In the genomic region with DNA sequence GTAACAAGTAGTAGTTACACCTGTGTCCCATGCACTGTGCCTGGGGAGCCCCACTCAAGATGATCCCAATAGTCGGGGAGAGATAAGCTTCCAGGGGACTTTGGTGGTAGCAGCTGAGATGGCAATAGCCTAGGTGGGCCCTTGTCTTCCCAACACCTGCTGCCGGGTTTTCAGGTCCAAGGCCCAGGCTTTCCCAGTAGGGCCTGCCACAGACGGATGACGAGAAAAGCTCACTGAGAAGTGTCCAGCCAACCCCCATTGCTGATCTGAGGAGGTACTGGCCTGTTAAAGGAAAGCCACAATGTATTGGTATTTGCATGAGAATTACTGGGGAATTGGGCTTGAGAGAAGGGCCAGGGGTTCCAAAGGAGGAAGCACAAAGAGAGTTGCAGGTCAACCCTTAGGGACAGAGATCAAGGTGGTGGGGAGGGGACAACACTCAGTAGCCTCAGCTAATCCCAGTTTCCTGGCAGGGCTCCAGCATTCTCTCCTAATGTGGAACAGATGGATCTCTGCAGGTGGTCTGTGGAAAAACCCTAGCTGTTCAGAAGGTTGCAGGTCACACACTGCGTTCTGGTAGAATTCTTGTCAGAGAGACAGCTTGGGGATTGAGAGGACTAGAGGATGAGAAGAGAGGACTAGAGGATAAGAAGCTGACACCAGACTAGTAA, we compare ENCODE assay signal across 9 mouse cellular contexts.
A peak's percentile ranks its signal among the peaks of the same experiment; 100 is the strongest.
DNase-seq lines count a peak whose midpoint lies in the region; ATAC-seq and TF ChIP-seq lines count a peak whose summit lies in the region.
"Had no signal": no experiment of that assay in that cellular context is flagged by ENCODE, and none has a peak within 500 bp of the region (broad histone marks: within the 10 kb centered on the region; RNA-seq: fewer than 3 reads in every experiment).

No protein-coding gene starts in this region.

- H3K4me1 ChIP-seq in neural tube, embryonic 15.5 days = peaks cover 22% of the 10 kb centered on the region
- H3K4me1 ChIP-seq in cerebellum, adult 2 months (ENCODE audit: control insufficient read depth, insufficient read depth, low read length) = peaks cover 18% of the 10 kb centered on the region

- WGBS in neural tube, embryonic 15.5 days = 62% methylated on average over 5 of the region's 5 CpGs
- 16% methylated on average over 5 of the region's 5 CpGs for WGBS in cerebellum, adult 2 months

- no peaks in the 10 kb centered on the region for H3K27me3 ChIP-seq in neural tube, embryonic 15.5 days (replicated peaks)
- H3K27me3 ChIP-seq in cerebellum, adult 2 months (ENCODE audit: control insufficient read depth, insufficient read depth, low read length) = no peaks in the 10 kb centered on the region

- ATAC-seq in neural tube, embryonic 15.5 days (ENCODE audit: low FRiP score) = no peak

- TF ChIP-seq POLR2A in cerebellum, adult 2 months (IDR thresholded peaks at IDR 0.05; ENCODE audit: borderline replicate concordance, insufficient read depth, low read length) = no peak

- no peak overlapping the region for H3K4me2 ChIP-seq in neural tube, embryonic 15.5 days

- no peak overlapping the region for H3K4me3 ChIP-seq in neural tube, embryonic 15.5 days (replicated peaks)
- no peak overlapping the region for H3K4me3 ChIP-seq in cerebellum, adult 2 months (replicated peaks; ENCODE audit: insufficient read depth, low read depth, low read length)

- DNase-seq in neural tube, embryonic 10.5 days (ENCODE audit: extremely low spot score, low spot score) = peak; percentile 40
- DNase-seq in cerebellum, adult 2 months = peak; percentile 91 to 94
- peak; percentile 12 for DNase-seq in embryo, embryonic 9.5 days (ENCODE audit: extremely low spot score)
- peak; percentile 49 for DNase-seq in retina, embryonic 14.5 days (ENCODE audit: low spot score)
- DNase-seq in urinary bladder, adult 2 months (ENCODE audit: low spot score) = no peak
- no peak for DNase-seq in heart, postnatal 10 days
- DNase-seq: heart, postnatal 14 days; layer of hippocampus, adult 9-11 months had no signal

- no peaks in the 10 kb centered on the region for H3K9me3 ChIP-seq in neural tube, embryonic 15.5 days (replicated peaks)

- no peak overlapping the region for H3K27ac ChIP-seq in neural tube, embryonic 15.5 days (replicated peaks)
- H3K27ac ChIP-seq in cerebellum, adult 2 months (ENCODE audit: insufficient read depth, low read length) = no peak overlapping the region

- intact Hi-C loops in heart, postnatal 10 days (cut with DNase I) = no loop called here

- no peak overlapping the region for H3K9ac ChIP-seq in neural tube, embryonic 15.5 days (replicated peaks)

- H3K36me3 ChIP-seq in neural tube, embryonic 15.5 days = no peaks in the 10 kb centered on the region

- no peak for TF ChIP-seq CTCF in cerebellum, adult 2 months (IDR thresholded peaks at IDR 0.05; ENCODE audit: borderline replicate concordance, insufficient read depth, low read depth, low read length)

Comparison
In these comparisons a context has a peak if more than half of its experiments do, and no peak if none do; other contexts are left out.
1. DNase-seq: peak in neural tube, embryonic 10.5 days (single experiment), cerebellum, adult 2 months (2 of 2), embryo, embryonic 9.5 days (single experiment) and retina, embryonic 14.5 days (single experiment); none in urinary bladder, adult 2 months (single experiment) and heart, postnatal 10 days (0 of 2).